In the genomic region with DNA sequence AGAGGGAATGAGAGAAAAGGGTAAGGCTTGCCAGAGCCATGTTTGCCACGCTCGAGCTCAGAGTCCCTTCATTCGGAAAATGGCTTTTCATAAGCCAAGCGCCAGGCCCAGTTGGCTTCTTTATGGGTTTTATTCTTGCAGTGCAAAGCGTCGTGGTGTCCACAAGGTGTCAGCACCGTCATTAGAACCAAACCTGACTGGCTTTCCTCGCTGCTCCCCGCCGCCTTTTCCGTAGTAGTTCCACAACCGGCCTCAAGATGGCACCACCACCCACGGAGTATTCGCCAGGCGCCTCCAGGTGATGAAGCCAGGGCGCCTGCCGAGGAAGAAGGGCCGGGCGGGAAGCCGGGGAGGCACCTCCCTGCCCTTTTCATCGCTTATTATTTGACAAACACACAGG, we compare ENCODE assay signal across 8 mouse cellular contexts. TPM values are rescaled to one million over a fixed set of nuclear protein-coding genes. Genes with fewer than 3 reads are reported as not detected.
DNase-seq lines count a peak whose midpoint lies in the region; ATAC-seq and TF ChIP-seq lines count a peak whose summit lies in the region.

No protein-coding gene starts in this region.

- no peaks in the 10 kb centered on the region for H3K36me3 ChIP-seq in embryonic facial prominence, embryonic 10.5 days (replicated peaks)
- no peaks in the 10 kb centered on the region for H3K36me3 ChIP-seq in limb, embryonic 13.5 days
- H3K36me3 ChIP-seq in midbrain, postnatal 0 days (ENCODE audit: insufficient read depth, low read length): no peaks in the 10 kb centered on the region

- peak; percentile 90 for ATAC-seq in granulocyte monocyte progenitor cell, adult 5-6 weeks (replicated peaks; ENCODE audit: poor library complexity, severe bottlenecking)
- ATAC-seq in limb, embryonic 13.5 days (ENCODE audit: low FRiP score, low read depth): peak; percentile 24
- peak; percentile 31; the same call in 1 of the 2 replicates for ATAC-seq in midbrain, postnatal 0 days (ENCODE audit: low FRiP score)

- TF ChIP-seq CTCF in midbrain, postnatal 0 days (IDR thresholded peaks at IDR 0.05): peak; percentile 100

- no peak overlapping the region for H3K27ac ChIP-seq in embryonic facial prominence, embryonic 10.5 days (replicated peaks)
- H3K27ac ChIP-seq in limb, embryonic 13.5 days: no peak overlapping the region
- no peak overlapping the region for H3K27ac ChIP-seq in midbrain, postnatal 0 days (ENCODE audit: low read depth, low read length)

- peak; percentile 83 for DNase-seq in 3134 (ENCODE audit: extremely low read depth, insufficient read length, low spot score)
- DNase-seq in adrenal gland, postnatal 10 days: peak; percentile 98
- DNase-seq in embryonic facial prominence, embryonic 10.5 days (ENCODE audit: low spot score): peak; percentile 96
- peak; percentile 97 for DNase-seq in kidney, adult 9 months
- peak; percentile 96 for DNase-seq in midbrain, postnatal 0 days (ENCODE audit: low spot score)
- peak; percentile 92 for DNase-seq in spleen, postnatal 10 days (ENCODE audit: low spot score in 2 of 2)

- H3K27me3 ChIP-seq in embryonic facial prominence, embryonic 10.5 days (replicated peaks; ENCODE audit: low read depth, poor library complexity, severe bottlenecking): peaks cover 91% of the 10 kb centered on the region
- H3K27me3 ChIP-seq in limb, embryonic 13.5 days: peaks cover 60% of the 10 kb centered on the region
- H3K27me3 ChIP-seq in midbrain, postnatal 0 days (ENCODE audit: insufficient read depth, low read length): peaks cover 50% of the 10 kb centered on the region

- H3K4me1 ChIP-seq in embryonic facial prominence, embryonic 10.5 days: peaks cover 52% of the 10 kb centered on the region
- H3K4me1 ChIP-seq in limb, embryonic 13.5 days: peaks cover 38% of the 10 kb centered on the region
- peaks cover 2% of the 10 kb centered on the region; the same call in 1 of the 2 replicates for H3K4me1 ChIP-seq in midbrain, postnatal 0 days (ENCODE audit: insufficient read depth, low read length)

- under 1% methylated on average over 21 of the region's 21 CpGs for WGBS in embryonic facial prominence, embryonic 10.5 days
- under 1% methylated on average over 21 of the region's 21 CpGs for WGBS in limb, embryonic 13.5 days
- under 1% methylated on average over 21 of the region's 21 CpGs for WGBS in midbrain, postnatal 0 days

- H3K9me3 ChIP-seq in embryonic facial prominence, embryonic 10.5 days: no peaks in the 10 kb centered on the region
- H3K9me3 ChIP-seq in limb, embryonic 13.5 days: no peaks in the 10 kb centered on the region
- no peaks in the 10 kb centered on the region for H3K9me3 ChIP-seq in midbrain, postnatal 0 days (ENCODE audit: low read length)

- peak overlapping the region; percentile 56 for H3K4me2 ChIP-seq in limb, embryonic 13.5 days (replicated peaks)
- no peak overlapping the region for H3K4me2 ChIP-seq in midbrain, postnatal 0 days (ENCODE audit: low read depth, low read length, poor library complexity, severe bottlenecking)

- 0 out of 2 replicates have a peak overlapping the region, but pooled peaks have one; percentile 16 for H3K4me3 ChIP-seq in embryonic facial prominence, embryonic 10.5 days
- peak overlapping the region; percentile 4; the same call in 1 of the 2 replicates for H3K4me3 ChIP-seq in limb, embryonic 13.5 days
- no peak overlapping the region for H3K4me3 ChIP-seq in midbrain, postnatal 0 days (ENCODE audit: low read depth, low read length)

- H3K9ac ChIP-seq in limb, embryonic 13.5 days: no peak overlapping the region
- H3K9ac ChIP-seq in midbrain, postnatal 0 days (replicated peaks; ENCODE audit: low read length, poor library complexity, severe bottlenecking): no peak overlapping the region

RNA-seq across cellular contexts. Expression of a gene that starts 2.7 kb away (rescaled TPM):
- total RNA-seq in adrenal gland, postnatal 10 days (2021): 1 to 10 TPM; 4.1 to 6.1 TPM
- 11.7 and 15.2 TPM in 2 replicates for polyA plus RNA-seq in embryonic facial prominence, embryonic 10.5 days (2016; fragmentation: Nextera tagmentation; extraction: Ambion mirVana)
- total RNA-seq in granulocyte monocyte progenitor cell, adult 5-6 weeks (2014; fragmentation: Nextera tagmentation): not detected in 2 replicates
- not detected in 2 replicates for total RNA-seq in granulocyte monocyte progenitor cell, adult 5-6 weeks (2017)
- 7.5 and 8.3 TPM in 2 replicates for polyA plus RNA-seq in limb, embryonic 13.5 days (2015; fragmentation: Nextera tagmentation; extraction: Ambion mirVana)
- 7.6 and 10.9 TPM in 2 replicates for total RNA-seq in midbrain, postnatal 0 days (2014; rRNA removed)
- polyA plus RNA-seq in midbrain, postnatal 0 days (2015; fragmentation: Nextera tagmentation; extraction: Ambion mirVana): 2.6 and 2.8 TPM in 2 replicates

RNA-seq across cellular contexts. Expression of a gene that starts 5.1 kb away (rescaled TPM):
- total RNA-seq in adrenal gland, postnatal 10 days (2021): 10 to 100 TPM; 30.4 to 32.2 TPM
- 68.2 and 72.3 TPM in 2 replicates for polyA plus RNA-seq in embryonic facial prominence, embryonic 10.5 days (2016; fragmentation: Nextera tagmentation; extraction: Ambion mirVana)
- total RNA-seq in granulocyte monocyte progenitor cell, adult 5-6 weeks (2014; fragmentation: Nextera tagmentation): 38.9 and 45.1 TPM in 2 replicates
- 14.9 and 16.4 TPM in 2 replicates for total RNA-seq in granulocyte monocyte progenitor cell, adult 5-6 weeks (2017)
- polyA plus RNA-seq in limb, embryonic 13.5 days (2015; fragmentation: Nextera tagmentation; extraction: Ambion mirVana): 65.4 and 76.9 TPM in 2 replicates
- total RNA-seq in midbrain, postnatal 0 days (2014; rRNA removed): 53.4 and 67.1 TPM in 2 replicates
- polyA plus RNA-seq in midbrain, postnatal 0 days (2015; fragmentation: Nextera tagmentation; extraction: Ambion mirVana): 34.6 and 37.2 TPM in 2 replicates

RNA-seq across cellular contexts. Expression of a gene that starts 14.5 kb away (rescaled TPM):
- total RNA-seq in adrenal gland, postnatal 10 days (2021): under 1 TPM; 0.24 to 0.42 TPM
- 2.8 and 4.6 TPM in 2 replicates for polyA plus RNA-seq in embryonic facial prominence, embryonic 10.5 days (2016; fragmentation: Nextera tagmentation; extraction: Ambion mirVana)
- not detected in 2 replicates for total RNA-seq in granulocyte monocyte progenitor cell, adult 5-6 weeks (2014; fragmentation: Nextera tagmentation)
- total RNA-seq in granulocyte monocyte progenitor cell, adult 5-6 weeks (2017): not detected in 2 replicates
- 0.15 and 0.18 TPM in 2 replicates for polyA plus RNA-seq in limb, embryonic 13.5 days (2015; fragmentation: Nextera tagmentation; extraction: Ambion mirVana)
- 0.09 and 0.22 TPM in 2 replicates for total RNA-seq in midbrain, postnatal 0 days (2014; rRNA removed)
- 0.12 and 0.20 TPM in 2 replicates for polyA plus RNA-seq in midbrain, postnatal 0 days (2015; fragmentation: Nextera tagmentation; extraction: Ambion mirVana)

RNA-seq across cellular contexts. Expression of a gene that starts 29.1 kb away (rescaled TPM):
- total RNA-seq in adrenal gland, postnatal 10 days (2021): 1 to 10 TPM; 1.4 to 1.7 TPM
- 28.8 and 30.1 TPM in 2 replicates for polyA plus RNA-seq in embryonic facial prominence, embryonic 10.5 days (2016; fragmentation: Nextera tagmentation; extraction: Ambion mirVana)
- not detected in 2 replicates for total RNA-seq in granulocyte monocyte progenitor cell, adult 5-6 weeks (2014; fragmentation: Nextera tagmentation)
- total RNA-seq in granulocyte monocyte progenitor cell, adult 5-6 weeks (2017): not detected in 2 replicates
- 0.43 and 0.86 TPM in 2 replicates for polyA plus RNA-seq in limb, embryonic 13.5 days (2015; fragmentation: Nextera tagmentation; extraction: Ambion mirVana)
- 0.71 and 3.5 TPM in 2 replicates for total RNA-seq in midbrain, postnatal 0 days (2014; rRNA removed)
- 1.5 and 1.6 TPM in 2 replicates for polyA plus RNA-seq in midbrain, postnatal 0 days (2015; fragmentation: Nextera tagmentation; extraction: Ambion mirVana)

Comparison
In these comparisons a context has a peak if more than half of its experiments do, and no peak if none do; other contexts are left out.
1. ATAC-seq: peak in every context shown above with its lines; median percentile 90 in granulocyte monocyte progenitor cell, adult 5-6 weeks; 31 in midbrain, postnatal 0 days; 24 in limb, embryonic 13.5 days.